Mouse (Mus musculus) myocyte (in vitro differentiated cells): ENCODE measurements at regions not wholly inside any gene's neighbourhood (a gene's known extent, or its start where the extent isn't known, plus 50 kb on each side); places are given as distances from the start of the nearest gene placed in this dataset.

Source experiments
- E2F4 ChIP-seq: IDR thresholded peaks from one replicate; pipeline ENCODE4 v1.6.1; 2011; ENCODE audit warnings: mild to moderate bottlenecking, control low read depth, moderate library complexity; ENCODE audit not compliant: insufficient read depth
- MAX ChIP-seq: IDR thresholded peaks from one replicate; pipeline ENCODE4 v1.6.1; 2011; ENCODE audit warnings: low read depth, mild to moderate bottlenecking, control low read depth
- POLR2A ChIP-seq: IDR thresholded peaks from one replicate; pipeline ENCODE4 v1.6.1; 2011; ENCODE audit warnings: low read depth, mild to moderate bottlenecking, control low read depth, moderate library complexity; ENCODE audit not compliant: insufficient read length
- POLR2AphosphoS2 ChIP-seq: IDR thresholded peaks from one replicate; pipeline ENCODE4 v1.6.1; 2011; ENCODE audit warnings: low read depth, control low read depth; ENCODE audit not compliant: insufficient read length
- REST ChIP-seq: IDR thresholded peaks from one replicate; pipeline ENCODE4 v1.6.1; 2011; ENCODE audit warnings: mild to moderate bottlenecking, control low read depth, moderate library complexity; ENCODE audit not compliant: insufficient read depth, insufficient read length
- TCF12 ChIP-seq: IDR thresholded peaks from one replicate; pipeline ENCODE4 v1.6.1; 2011; ENCODE audit warnings: mild to moderate bottlenecking, control low read depth; ENCODE audit not compliant: poor library complexity, insufficient read depth, severe bottlenecking
- USF1 ChIP-seq: IDR thresholded peaks from one replicate; pipeline ENCODE4 v1.6.1; 2011; ENCODE audit warnings: low read depth, mild to moderate bottlenecking, control low read depth, moderate library complexity

DNA sequence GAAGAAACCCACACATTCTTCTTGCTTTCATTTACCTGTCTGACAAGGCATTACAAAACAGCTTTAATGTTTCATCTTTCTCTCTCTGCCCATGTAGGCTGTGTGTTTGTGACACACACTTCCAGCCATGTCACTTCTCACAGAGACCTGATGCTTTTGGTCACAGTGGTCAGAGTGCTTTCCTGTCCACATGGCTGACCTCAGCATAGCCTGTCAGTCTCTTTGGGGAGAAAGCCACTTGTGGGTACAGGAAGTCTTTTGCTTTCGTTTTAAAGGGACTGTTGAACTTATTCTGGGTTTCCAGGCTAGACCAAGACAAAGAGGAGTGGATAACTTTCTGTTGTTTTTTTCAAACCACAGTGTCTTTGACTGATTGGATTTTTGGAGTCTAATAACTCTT is 77.0 kb upstream of the Bet1 start:
- TF ChIP-seq TCF12, result no peak
- TF ChIP-seq POLR2AphosphoS2, result no peak
- TF ChIP-seq E2F4, result no peak
- TF ChIP-seq POLR2A, result no peak
- no peak for TF ChIP-seq USF1
- no peak for TF ChIP-seq MAX
- no peak for TF ChIP-seq REST
